Mouse (Mus musculus) cerebellum, adult 9-10 months (tissue): Measurements from ENCODE around the gene Cdh16.
"Not testable (repeated sequence)": the region's sequence is repeated elsewhere in the genome, so short reads cannot be mapped to it uniquely, and the experiment has no call there.

Source experiments
- DNase-seq: peaks from one replicate; pipeline ENCODE4 v3.0.0; 2022

Cdh16 gene

DNA sequence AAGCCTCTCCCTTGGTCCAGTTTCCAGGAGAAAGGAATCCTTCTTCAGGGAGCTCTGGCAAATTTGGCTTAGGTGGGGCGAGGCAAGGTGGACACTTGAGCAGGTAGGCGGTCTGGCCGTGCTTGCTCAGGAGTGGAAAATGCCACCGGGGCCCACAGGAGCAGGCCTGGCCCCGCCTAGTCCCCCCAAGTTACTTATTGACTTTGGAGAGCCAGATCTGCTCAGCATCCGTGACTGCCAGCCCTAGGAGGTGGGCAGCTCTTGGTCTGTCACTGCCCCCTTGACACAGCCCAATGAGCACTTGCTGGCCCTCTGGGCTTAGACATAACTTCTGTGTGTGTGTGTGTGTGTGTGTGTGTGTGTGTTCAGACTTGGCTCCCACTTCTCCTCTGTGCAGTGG, at the start of gene Cdh16:
TSS of gene Cdh16 (minus strand) at position 236 of the 400 bp plus-strand sequence.
- DNase-seq, result no peak

DNA sequence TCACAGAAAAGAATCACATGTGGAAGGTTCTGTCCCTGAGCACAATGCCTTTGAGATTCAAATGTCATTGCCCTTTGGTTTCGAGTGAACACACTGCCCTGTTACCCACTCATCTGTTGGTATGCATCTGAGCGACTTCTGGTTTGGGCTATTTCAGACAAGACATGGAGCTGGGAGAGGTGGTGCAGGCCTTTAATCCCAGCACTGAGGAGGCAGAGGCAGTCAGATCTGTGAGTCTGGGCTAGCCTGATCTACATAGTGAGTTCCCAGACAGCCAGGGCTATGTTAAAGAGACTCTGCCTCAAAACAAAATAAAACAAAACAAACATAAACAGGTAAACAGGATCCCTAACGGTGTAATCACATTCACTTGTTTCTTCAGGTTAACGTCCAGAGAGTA, 31.4 kb upstream of the Cdh16 start:
- no peak for DNase-seq

DNA sequence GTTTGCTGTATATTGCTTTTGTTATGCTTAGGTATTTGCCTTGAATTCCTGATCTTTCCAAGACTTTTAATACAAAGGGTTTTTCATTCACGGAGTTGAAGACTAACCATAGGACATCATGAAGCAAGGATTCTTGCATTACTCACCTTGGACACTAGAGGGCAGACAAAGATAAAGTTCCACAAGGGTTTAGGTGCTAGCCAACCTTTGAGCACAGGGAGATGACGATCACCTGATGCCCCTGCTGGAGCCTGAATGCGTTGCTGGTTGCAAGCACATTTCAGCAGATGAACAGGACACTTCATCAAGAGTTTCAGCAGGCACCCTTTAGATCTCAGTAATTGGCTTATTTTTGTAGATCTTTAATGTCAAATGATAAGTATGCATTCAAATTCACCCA, 30.8 kb upstream of the Cdh16 start:
- peak; percentile 92 for DNase-seq

DNA sequence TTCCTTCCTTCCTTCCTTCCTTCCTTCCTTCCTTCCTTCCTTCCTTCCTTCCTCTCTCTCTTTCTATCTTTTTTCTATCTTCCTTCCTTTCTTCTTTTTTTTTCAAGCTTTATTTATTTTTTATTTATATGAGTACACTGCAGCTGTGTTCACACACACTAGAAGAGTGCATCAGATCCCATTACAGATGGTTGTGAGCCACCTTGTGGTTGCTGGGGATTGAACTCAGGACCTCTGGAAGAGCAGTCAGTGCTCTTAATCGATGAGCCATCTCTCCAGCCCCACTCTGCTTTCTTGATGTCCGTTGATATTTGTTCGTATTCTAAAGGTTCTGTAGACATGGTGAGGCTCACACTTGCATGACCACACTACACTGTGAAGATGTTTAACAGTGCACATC, 20.0 kb upstream of the Cdh16 start:
- not testable (repeated sequence) for DNase-seq

DNA sequence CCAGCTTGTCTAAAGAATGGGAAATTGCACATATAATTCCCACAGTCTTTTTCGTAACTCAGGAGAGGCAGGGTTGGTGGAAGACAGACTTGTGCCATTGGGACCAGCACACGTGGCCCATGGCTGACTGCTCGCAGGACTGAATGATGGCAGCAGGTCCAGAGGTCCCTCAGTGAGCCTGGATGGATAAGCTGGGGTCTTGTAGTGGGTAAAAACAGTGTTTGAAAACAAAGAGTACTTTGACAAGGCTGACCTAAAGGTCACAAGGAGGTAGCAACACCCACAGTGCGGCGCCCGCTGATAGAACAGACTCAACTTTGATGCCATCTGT, 18.1 kb upstream of the Cdh16 start:
- no peak for DNase-seq

DNA sequence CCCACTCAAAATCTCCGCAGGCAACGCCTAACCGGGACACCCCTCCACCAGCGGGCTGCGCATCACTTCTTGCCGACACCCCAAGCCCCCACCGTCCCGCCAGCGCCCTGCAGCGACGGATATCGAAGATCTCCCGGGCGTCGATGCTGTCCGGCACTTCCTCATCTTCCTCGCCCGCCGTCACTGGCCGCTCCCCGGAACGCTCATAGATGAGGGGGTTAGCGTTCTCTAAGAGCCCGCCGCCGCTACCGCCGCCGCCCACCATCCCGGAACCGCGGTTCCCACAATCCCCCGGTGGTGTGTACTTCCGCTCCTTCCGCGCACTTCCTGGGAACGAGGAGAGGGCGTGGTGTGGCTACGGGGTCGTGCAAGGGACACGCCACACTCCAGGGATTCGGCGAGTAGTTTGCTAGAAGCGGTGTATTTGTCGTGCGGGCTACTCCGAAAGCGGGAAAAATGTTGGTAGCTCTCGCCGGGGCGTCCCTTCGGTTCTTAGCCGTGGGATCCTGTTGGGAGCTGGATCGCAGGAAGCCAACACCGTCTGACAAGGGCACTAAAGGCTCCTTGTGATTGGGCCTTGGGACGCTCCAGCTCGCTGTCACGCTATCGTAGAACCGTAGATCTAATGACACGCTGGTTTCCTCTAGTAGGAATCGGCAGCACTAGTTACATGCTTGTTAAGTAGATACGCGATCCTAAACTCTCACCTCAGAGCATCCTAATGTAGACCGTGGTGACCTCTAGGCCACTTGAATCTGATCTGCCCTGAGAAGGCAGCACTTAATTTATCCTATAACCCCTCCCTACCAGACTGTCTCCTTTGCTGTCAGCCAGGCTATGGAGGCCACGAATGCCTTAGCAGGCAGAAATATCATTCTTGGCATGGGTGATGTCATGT, 17.5 kb upstream of the Cdh16 start, which contains the start of gene Ciao2b:
TSS of gene Ciao2b (minus strand) at position 540 of the 898 bp plus-strand sequence.
- peak; percentile 84 for DNase-seq

DNA sequence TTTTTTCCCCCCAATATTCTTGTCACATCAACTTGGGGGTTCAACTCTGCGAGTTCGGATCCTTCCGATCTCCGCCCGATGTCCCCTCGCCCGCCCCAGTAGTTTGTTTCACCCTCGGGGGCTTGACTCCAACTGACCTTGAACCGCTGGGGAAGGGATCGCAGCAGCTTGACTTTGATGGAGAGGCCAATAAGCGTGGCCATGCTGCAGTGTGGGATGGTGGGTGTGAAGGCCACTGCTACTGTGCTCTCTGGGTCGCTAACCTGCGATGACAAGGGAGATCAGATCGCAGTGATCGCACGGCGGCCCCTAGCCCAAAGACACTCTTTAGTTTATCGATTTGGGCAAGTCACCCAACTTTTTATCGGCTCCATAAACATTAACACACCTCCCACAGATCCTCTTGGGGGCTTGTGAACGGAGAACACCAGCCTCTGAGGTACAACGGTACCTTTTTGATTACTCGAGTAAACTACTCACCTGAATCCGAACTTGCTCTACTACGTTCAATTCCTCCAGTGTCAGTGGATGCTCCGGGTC, 16.7 kb upstream of the Cdh16 start:
- peak; percentile 31 for DNase-seq

DNA sequence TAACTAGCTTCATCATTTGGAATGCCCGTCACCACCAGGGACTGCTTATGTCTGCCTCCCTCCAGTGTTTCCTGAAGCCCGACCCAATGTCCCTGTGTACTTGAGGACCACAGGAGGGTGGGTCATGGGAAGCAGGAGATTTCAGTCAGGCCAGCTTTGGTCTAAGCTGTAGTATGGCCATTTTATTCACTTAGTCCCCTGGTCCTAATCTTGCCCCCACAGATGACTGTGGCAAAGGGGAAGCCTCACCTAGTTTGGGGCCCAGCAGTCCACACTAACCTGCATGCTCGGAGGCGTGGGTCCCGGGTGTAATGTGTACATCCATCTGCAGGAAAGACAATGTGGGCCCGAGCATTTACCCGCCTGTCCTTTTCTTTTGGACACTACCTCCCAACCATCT, 16.0 kb upstream of the Cdh16 start:
- DNase-seq, result no peak

DNA sequence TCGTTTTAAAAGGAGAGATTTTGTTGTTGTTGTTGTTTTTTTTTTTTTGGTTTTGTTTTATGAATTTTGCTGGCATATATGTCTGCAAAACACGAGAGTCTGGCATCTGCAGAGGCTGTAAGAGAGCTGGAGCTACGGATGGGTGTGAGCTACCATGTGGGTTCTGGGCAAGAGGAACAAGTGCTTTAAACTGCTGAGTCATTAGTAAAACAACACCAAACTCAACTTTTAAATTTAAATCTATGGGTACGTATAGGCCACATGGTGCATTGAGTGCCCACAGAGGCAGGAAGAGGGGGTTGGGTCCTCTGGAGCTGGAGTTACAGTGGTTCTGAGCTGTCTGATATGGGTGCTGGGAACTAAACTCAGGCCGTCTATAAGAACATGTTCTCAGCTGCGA, 13.8 kb upstream of the Cdh16 start:
- no peak for DNase-seq

DNA sequence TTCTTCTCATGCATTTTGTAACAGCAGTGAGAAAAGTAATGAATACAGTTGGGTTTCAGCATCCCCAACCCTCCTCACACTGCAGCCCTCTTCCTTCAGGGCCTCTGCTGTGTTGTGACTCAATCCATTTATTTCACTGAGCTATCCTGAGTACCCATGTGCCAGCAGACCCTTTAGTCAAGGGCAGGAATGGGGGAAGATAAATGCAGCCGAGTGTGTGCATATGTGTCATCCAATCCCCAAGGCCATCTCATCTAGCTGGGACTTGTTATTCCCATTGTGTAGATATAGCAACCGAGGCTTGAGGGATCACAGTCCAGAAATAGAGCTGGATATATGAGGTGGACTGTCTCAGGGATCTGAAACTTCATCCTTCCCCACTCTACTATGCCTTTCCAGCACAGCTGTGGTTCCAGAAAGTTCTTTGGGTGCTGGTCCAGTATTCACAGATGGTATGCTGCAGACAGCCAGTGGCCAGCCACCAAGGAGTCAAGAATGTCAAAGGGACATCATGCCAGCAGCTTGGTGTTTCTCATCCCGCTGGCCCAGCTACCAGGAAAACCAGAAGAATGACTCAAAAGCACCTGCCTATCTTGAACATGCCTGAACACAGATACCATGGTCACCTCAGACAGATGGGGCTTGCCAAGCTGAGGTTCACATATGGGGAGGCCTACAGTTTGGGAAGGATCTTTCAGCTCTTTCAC, 11.0 kb upstream of the Cdh16 start:
- DNase-seq, result no peak

DNA sequence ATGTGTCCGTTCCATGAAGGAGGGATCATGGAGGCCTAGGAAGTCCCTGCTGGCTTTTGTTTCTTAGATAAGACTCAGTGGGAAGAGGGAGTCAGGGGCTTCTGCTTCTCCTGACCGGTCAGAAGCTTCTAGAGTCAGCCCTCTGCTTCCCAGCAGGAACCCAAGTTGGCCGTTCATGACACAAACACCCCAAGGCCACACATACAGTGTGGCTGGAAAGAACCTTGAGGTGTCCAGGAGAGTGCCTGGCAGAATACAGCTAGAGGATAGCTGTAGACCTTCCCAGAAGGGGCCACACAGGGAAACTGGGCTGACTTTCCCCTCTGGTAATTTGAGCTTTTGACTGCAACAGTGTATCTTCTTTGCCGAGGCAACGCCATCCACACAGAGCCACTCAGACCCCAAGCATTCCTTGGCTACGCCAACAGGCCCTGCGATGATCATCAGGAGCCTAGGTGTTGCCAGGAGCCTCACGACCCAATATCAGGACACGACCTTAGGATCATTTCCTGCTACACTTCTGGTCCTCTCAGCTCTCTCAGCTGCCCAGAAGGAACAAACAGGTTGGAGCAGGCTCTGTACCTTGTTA, 9.1 kb upstream of the Cdh16 start:
- DNase-seq, result no peak

DNA sequence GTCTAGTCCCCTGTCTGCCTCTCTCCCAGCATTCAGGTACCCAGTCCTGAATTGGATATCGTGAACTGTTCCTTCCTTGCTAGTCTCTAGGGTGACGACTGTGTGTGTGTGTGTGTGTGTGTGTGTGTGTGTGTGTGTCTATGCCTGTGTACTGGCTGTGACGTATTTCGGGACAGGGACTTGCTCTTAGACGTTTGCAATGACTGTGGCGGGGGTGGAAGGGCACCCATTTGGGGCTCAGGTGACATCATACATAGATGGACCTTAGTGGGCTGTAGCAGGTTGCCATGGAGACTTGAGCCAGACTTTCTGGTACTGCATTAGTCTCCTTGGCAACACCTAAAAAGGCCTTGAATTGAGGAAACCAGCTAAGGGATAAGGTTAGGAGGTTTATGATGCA, 8.3 kb upstream of the Cdh16 start:
- no peak for DNase-seq

DNA sequence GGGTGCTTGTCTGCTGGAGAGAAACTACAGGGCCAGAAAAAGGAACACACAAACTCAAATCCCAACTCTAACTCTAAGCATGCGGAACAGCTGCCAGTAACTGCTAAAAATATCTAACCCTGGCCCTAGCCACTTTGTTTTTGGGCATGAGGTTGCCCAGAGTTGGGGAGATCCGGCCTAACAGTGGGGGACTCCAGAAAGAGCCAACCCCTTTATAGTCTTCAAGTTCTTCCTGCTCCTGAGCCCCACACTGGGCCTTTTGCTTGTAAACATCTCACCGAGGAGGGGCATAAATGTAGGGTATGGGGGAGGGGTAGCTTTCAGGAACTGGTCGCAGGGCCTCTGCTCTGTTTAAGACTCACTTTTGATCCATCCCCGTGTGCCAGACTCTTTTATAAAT, 7.8 kb upstream of the Cdh16 start:
- DNase-seq, result no peak

DNA sequence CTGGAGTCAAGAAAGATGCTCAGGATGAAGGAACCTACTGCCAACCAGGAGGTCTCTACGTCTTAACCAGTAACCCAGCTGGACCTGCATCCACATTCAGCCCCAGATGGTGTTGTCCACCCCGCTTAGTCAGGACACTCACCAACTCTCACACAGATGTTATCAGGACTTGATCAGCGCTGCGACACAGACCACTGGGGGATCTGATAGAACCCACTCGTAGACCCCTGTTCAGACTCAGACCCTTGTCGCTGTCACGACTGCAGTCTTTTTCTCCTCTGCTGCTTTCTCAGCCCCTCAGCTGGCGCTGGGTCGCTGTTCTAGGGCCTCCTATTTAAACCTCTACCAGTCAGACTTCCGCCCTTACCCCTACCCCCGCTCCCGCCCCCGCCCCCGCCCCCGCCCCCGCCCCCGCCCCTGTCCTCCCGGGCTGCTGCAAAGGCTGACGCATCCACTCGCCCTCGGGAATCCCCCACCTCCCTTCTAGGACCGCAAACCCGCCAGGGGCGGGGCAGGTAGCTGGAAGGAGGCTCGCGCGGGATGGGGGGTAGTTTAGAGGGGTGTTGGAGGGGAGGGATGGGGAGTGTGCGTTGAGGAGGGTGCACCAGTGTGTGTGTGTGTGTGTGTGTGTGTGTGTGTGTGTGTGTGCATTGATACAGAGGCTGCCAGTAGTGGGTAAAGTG, 6.9 kb upstream of the Cdh16 start, which contains the start of gene Rrad:
TSS of gene Rrad (minus strand) at position 347 of the 683 bp plus-strand sequence.
- DNase-seq, result no peak

DNA sequence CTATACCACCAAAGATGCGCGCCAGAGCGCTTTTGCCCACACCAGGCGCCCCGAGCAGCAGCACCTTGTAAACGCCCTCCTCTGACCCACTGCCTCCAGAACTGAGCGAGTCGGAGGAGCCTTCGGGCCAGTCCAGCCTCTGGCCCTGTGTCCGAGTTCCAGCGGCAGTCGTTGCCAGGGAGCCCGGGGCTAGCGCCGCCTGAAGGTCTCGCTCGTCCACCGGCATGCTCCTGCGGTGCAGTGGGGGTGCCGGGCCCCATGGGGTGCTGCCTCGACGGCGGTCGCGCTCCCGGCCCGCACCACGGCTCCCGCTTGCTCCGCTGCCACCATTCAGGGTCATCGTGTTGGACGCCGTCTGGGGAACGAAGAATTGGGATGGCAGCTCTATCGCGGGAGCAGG, 6.4 kb upstream of the Cdh16 start:
- no peak for DNase-seq

DNA sequence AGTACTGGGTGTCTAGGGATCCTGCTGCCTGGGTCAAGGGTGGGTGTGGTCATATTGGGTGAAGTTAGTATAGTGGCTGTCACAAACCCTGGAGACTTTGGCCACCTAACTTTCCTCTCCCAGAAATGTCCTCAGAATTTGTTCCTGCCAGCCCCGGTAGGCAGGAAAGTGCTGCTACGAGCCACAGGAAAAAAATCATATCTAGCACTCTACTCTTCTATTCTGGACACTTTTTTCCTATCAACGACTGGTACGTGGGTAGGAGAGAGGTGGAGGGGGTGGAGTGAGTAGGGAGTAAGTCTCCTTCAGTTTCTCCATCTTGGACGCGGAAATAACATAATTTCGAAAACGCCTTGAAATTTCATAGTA, 5.9 kb upstream of the Cdh16 start:
- no peak for DNase-seq

DNA sequence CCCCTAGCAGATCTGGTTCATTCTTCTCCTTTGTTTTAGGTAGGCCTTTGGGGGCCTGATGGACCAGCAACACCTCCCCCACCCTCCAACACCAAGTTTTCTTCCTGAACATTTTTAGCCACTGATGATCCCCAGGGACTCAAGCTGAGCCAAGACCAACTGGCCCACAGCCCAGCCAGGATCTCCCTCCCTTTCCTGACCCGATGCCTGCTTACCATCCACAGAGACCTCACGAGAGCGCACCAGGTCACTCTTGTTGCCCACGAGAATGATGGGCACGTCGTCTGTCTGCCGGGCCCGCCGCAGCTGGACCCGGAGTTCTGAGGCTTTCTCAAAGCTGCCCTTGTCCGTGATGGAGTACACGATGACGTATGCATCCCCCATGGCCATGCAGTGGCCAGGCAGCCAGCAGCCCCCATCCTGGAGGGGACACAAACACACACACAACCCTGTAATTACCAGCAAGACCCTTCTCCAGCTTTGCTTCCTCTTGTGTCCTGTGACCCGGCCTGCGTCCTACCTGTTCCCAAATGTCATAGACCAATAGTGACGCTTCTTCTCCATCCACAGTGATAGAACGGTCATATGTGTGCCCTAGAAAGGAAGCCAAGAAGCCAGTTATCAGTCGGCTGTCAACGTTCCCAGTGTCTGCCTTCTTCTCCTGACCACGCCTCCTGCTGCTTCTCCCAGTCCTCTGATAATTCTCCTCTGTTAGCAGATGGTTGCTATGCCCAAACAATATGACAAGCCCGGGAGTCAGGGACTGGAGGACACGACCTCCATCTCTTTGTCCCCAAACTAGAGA, 5.3 kb upstream of the Cdh16 start:
- no peak for DNase-seq

DNA sequence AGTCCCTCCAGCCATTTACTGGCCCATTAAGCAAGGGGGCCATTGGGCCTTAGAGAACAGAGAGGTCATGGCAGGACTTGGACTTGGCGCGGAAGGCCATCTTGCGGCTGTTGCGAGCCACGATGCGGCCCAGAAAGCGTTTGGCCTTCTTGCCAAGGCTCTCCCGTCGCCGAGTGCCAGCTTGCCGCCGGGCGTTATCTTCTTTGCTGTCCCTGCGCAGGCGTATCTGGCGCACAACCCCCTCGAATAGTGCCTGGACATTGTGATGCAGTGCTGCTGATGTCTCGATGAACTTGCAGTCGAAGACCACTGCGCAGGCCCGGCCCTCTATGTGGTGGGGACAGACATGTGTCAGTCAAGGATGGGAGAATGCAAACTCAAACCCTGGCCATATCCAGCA, 4.2 kb upstream of the Cdh16 start:
- no peak for DNase-seq

DNA sequence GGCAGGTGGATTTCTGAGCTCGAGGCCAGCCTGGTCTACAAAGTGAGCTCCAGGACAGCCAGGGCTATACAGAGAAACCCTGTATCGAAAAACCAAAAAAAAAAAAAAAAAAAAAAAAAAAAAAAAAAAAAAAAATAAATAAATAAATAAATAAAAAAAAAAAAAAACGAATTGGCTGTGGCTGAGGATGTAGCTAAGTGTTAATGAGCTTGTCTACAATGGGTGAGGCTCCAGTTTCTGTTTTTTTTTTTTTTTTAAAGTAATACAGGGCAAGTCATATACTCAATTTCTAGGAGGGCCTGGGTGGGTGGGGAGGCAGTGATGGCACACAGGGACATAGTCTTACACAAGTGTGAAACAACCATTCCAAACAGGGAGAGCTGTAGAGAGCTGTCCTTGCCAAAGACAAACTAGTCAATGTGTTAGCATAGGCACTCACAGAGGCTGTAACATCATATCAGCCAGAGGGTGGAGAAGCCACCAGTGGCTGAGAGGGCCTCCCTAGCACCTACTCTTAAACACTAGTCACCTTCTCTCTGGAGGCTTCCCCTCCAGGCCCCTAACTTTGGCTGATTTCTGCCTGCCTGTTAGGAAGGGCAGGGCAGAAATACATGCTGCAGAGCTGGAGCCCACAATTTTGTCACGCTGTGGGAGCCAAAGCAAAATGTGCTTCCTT, 3.0 kb upstream of the Cdh16 start:
- no peak for DNase-seq

DNA sequence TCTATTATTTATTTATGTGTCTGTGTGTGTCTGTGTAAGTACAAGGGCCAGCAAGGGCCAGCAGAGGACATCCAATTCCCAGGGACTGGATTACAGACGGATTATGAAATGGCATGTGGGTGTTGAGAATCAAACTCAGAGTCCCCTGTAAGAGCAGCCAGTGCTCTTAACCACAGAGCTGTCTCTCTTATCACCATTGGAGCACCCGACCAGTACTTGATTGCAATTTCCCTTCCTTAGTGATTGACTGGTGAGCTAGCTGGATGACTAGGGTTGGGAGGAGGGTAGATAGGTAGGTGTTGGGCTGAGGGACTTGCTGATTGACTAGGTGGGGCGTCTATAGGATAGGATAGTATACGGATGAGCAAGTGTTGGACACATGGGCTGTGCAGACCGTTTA, 3.4 kb downstream of the Cdh16 start:
- DNase-seq, result no peak

DNA sequence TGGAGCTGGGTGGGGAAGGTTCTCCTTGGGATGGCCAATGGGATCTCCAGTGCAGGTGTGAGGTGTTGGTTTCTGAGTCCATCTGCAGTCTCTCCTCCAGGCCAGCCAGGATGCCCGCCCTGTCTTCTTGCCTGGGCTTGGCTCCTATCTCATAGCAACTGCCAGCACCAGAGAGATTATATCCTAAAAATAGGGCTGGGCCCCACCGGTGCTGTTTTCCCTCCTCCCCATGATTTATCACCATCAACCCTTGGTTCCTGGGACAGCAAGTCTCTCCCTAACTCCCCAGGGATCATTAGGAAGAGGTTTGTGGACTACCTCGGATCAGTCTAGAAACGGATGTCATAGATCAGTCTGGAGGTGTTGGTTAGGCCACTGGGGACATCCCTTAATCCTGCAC, 11.1 kb downstream of the Cdh16 start:
- no peak for DNase-seq

DNA sequence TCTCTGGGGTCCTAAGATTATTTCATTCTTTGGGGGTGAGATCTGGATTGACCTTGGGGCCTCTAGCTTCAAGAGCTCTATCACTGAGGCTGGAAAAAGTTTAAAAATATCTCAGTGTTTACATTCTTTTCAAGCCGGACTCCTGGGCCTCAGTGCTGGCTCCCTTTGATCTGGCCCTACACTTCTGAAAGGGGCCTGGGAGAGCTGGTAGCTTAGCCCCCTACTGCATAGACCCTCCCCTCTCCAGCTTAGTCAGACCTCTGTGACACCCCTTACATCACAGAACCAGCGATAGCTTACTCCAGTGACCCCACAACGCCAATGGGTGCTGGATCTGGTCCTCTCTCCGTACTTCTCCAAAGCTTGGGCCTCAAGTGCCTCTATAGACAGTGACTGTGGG, 12.6 kb downstream of the Cdh16 start:
- DNase-seq, result no peak
